Comparison of ENCODE assay signal across 29 mouse cellular contexts in genomic region chr15:22716376-22716775, GRCm38 (mm10).
"Had no signal": no experiment of that assay in that cellular context is flagged by ENCODE, and none has a peak within 500 bp of the region (broad histone marks: within the 10 kb centered on the region; RNA-seq: fewer than 3 reads in every experiment).

No protein-coding gene starts in this region.

- H3K9me3 ChIP-seq: heart, embryonic 10.5 days; heart, embryonic 12.5 days; hindbrain, embryonic 10.5 days; hindbrain, embryonic 12.5 days; intestine, embryonic 15.5 days; kidney, embryonic 15.5 days; limb, embryonic 10.5 days; limb, embryonic 12.5 days; liver, embryonic 13.5 days; liver, embryonic 15.5 days had no signal

- H3K27me3 ChIP-seq: heart, embryonic 12.5 days; hindbrain, embryonic 12.5 days; intestine, embryonic 15.5 days; kidney, embryonic 15.5 days; limb, embryonic 12.5 days; liver, embryonic 13.5 days; liver, embryonic 15.5 days had no signal

- H3K36me3 ChIP-seq: heart, embryonic 10.5 days; heart, embryonic 12.5 days; hindbrain, embryonic 10.5 days; hindbrain, embryonic 12.5 days; intestine, embryonic 15.5 days; kidney, embryonic 15.5 days; limb, embryonic 10.5 days; limb, embryonic 12.5 days; liver, embryonic 13.5 days; liver, embryonic 15.5 days had no signal

- H3K9ac ChIP-seq: heart, embryonic 12.5 days; hindbrain, embryonic 12.5 days; hindbrain, embryonic 14.5 days; intestine, embryonic 15.5 days; kidney, embryonic 15.5 days; limb, embryonic 12.5 days; liver, embryonic 13.5 days; liver, embryonic 15.5 days; liver, postnatal 0 days had no signal

- H3K27ac ChIP-seq: heart, embryonic 10.5 days; hindbrain, embryonic 10.5 days; hindbrain, embryonic 12.5 days; hindbrain, embryonic 14.5 days; intestine, embryonic 15.5 days; kidney, embryonic 15.5 days; kidney, postnatal 0 days; limb, embryonic 10.5 days; limb, embryonic 12.5 days; liver, embryonic 13.5 days; liver, embryonic 15.5 days had no signal

- DNase-seq: gastrocnemius, postnatal 10 days; gastrocnemius, postnatal 25 days; heart, adult 18-20 months; heart, postnatal 10 days; heart, postnatal 4 days; kidney, adult 18-20 months; kidney, adult 9 months; kidney, postnatal 14 days; kidney, postnatal 36 days; layer of hippocampus, adult 9-11 months; layer of hippocampus, postnatal 36 days; liver; liver, embryonic 13.5 days; liver, postnatal 0 days had no signal

- H3K4me2 ChIP-seq: heart, embryonic 12.5 days; hindbrain, embryonic 12.5 days; hindbrain, embryonic 14.5 days; intestine, embryonic 15.5 days; kidney, embryonic 15.5 days; limb, embryonic 12.5 days; liver, embryonic 11.5 days; liver, embryonic 13.5 days; liver, embryonic 15.5 days had no signal

- H3K4me3 ChIP-seq: heart, embryonic 10.5 days; heart, embryonic 12.5 days; hindbrain, embryonic 10.5 days; hindbrain, embryonic 12.5 days; intestine, embryonic 15.5 days; kidney, embryonic 15.5 days; limb, embryonic 10.5 days; limb, embryonic 12.5 days; liver, embryonic 13.5 days; liver, embryonic 15.5 days had no signal

- H3K4me1 ChIP-seq: heart, embryonic 10.5 days; heart, embryonic 12.5 days; hindbrain, embryonic 10.5 days; hindbrain, embryonic 12.5 days; intestine, embryonic 15.5 days; kidney, embryonic 15.5 days; limb, embryonic 10.5 days; limb, embryonic 12.5 days; liver, embryonic 13.5 days; liver, embryonic 15.5 days had no signal

- ATAC-seq: hindbrain, embryonic 16.5 days; inflammation-experienced regulatory T-cells, adult 6 months; intestine, embryonic 15.5 days; intestine, postnatal 0 days; liver, postnatal 0 days had no signal
